Mouse (Mus musculus): ENCODE results near the gene Gm9008. TPM values are rescaled to one million over a fixed set of nuclear protein-coding genes. Genes with fewer than 3 reads are reported as not detected.

Gm9008 gene
- 2.6 and 3.3 TPM in 2 replicates for polyA plus RNA-seq (2012; rRNA removed; ENCODE audit: low replicate concordance)

GRCm38 (mm10) chr6:76497054-76497835 lies at the start of gene Gm9008:
Gene Gm9008, minus strand, starts transcription at chr6:76497784.

Data from mammary gland, adult 2 months (tissue).